Mouse (Mus musculus) myocyte (in vitro differentiated cells): ENCODE results near the gene Iqch.

Source experiments
- CEBPB ChIP-seq: IDR thresholded peaks from 2 replicates; pipeline ENCODE4 v1.6.1; 2011; ENCODE audit warnings: mild to moderate bottlenecking, moderate library complexity; ENCODE audit not compliant: poor library complexity, insufficient read depth, severe bottlenecking
- E2F4 ChIP-seq: IDR thresholded peaks from one replicate; pipeline ENCODE4 v1.6.1; 2011; ENCODE audit warnings: mild to moderate bottlenecking, control low read depth, moderate library complexity; ENCODE audit not compliant: insufficient read depth
- MAX ChIP-seq: IDR thresholded peaks from one replicate; pipeline ENCODE4 v1.6.1; 2011; ENCODE audit warnings: low read depth, mild to moderate bottlenecking, control low read depth
- MYOD1 ChIP-seq, 3 experiments: IDR thresholded peaks; one replicate each; pipeline ENCODE4 v1.6.1; 2011; ENCODE audit warnings: control low read depth in 2 of 3, low read depth in 2 of 3, mild to moderate bottlenecking in 2 of 3, moderate library complexity in 1 of 3; ENCODE audit not compliant: insufficient read length in 2 of 3, control insufficient read depth in 1 of 3
- MYOG ChIP-seq, 3 experiments: IDR thresholded peaks; one replicate each; pipeline ENCODE4 v1.6.1; 2011; ENCODE audit warnings: control low read depth in 2 of 3, low read depth in 2 of 3, mild to moderate bottlenecking in 2 of 3; ENCODE audit not compliant: insufficient read length in 2 of 3, control insufficient read depth in 1 of 3, insufficient read depth in 1 of 3
- POLR2A ChIP-seq: IDR thresholded peaks from one replicate; pipeline ENCODE4 v1.6.1; 2011; ENCODE audit warnings: low read depth, mild to moderate bottlenecking, control low read depth, moderate library complexity; ENCODE audit not compliant: insufficient read length
- POLR2AphosphoS2 ChIP-seq: IDR thresholded peaks from one replicate; pipeline ENCODE4 v1.6.1; 2011; ENCODE audit warnings: low read depth, control low read depth; ENCODE audit not compliant: insufficient read length
- REST ChIP-seq: IDR thresholded peaks from one replicate; pipeline ENCODE4 v1.6.1; 2011; ENCODE audit warnings: mild to moderate bottlenecking, control low read depth, moderate library complexity; ENCODE audit not compliant: insufficient read depth, insufficient read length
- SRF ChIP-seq: IDR thresholded peaks from one replicate; pipeline ENCODE4 v1.6.1; 2011; ENCODE audit warnings: low read depth; ENCODE audit not compliant: control insufficient read depth, insufficient read length
- TCF12 ChIP-seq: IDR thresholded peaks from one replicate; pipeline ENCODE4 v1.6.1; 2011; ENCODE audit warnings: mild to moderate bottlenecking, control low read depth; ENCODE audit not compliant: poor library complexity, insufficient read depth, severe bottlenecking
- TCF3 ChIP-seq: IDR thresholded peaks from one replicate; pipeline ENCODE4 v1.6.1; 2011; ENCODE audit warnings: low read depth, control low read depth; ENCODE audit not compliant: insufficient read length
- USF1 ChIP-seq: IDR thresholded peaks from one replicate; pipeline ENCODE4 v1.6.1; 2011; ENCODE audit warnings: low read depth, mild to moderate bottlenecking, control low read depth, moderate library complexity

GRCm38 (mm10) chr9:63454341-63454740 is 148.0 kb downstream of the Iqch start:
- TF ChIP-seq POLR2A (no peak), USF1 (no peak), CEBPB (no peak), E2F4 (no peak), MYOG (IDR thresholded peaks at IDR 0.05; ENCODE audit: control insufficient read depth in 1 of 3, insufficient read depth in 1 of 3, insufficient read length in 2 of 3, low read depth in 2 of 3) (no peak), POLR2AphosphoS2 (no peak), MAX (no peak), MYOD1 (IDR thresholded peaks at IDR 0.05; ENCODE audit: control insufficient read depth in 1 of 3, insufficient read length in 2 of 3, low read depth in 2 of 3) (no peak), TCF12 (no peak), REST (no peak), SRF (no peak), TCF3 (no peak)
